Mouse (Mus musculus) embryonic fibroblast, embryonic 13.5 days (primary cell): ENCODE measurements around the gene 2610001J05Rik.

Experiments used
- CTCF ChIP-seq: IDR thresholded peaks from 2 replicates; pipeline ENCODE4 v1.5.1; 2011; ENCODE audit warnings: mild to moderate bottlenecking, control low read depth, low read length, moderate library complexity, borderline replicate concordance; ENCODE audit not compliant: insufficient read depth
- POLR2A ChIP-seq: IDR thresholded peaks from 2 replicates; pipeline ENCODE4 v1.6.1; 2011; ENCODE audit warnings: low read depth, mild to moderate bottlenecking, control low read depth, low read length, moderate library complexity

DNA sequence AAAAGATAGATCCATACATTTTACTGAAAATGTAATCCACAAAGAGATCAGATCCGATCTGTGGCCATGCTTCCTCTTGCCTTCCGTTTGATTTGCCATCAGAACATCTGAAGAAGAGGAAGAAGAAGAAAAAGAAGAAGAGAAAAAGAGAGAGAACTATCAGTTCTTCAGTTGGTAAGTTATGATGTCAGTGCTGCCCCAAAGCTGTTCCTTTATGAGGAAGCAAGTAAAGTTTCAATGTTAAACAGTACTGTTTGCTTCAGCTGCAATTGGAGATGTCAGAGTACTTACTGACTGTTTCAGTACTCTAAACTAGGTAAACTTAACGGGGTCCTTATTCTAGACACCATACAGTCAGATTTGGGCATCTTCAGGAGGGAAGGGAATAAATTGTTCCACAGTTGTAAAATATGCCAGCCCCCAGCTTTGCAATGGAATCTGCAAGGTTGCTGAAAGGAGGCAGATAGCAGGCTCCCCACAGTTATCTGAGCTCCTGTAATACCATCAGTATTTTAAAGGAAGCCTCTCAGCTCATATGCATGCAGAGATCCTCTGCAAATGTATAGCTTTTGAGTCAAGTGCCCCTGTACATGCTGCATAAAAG lies 34.2 kb downstream of the 2610001J05Rik start:
- no peak for TF ChIP-seq CTCF
- no peak for TF ChIP-seq POLR2A
